Mouse (Mus musculus) midbrain, embryonic 10.5 days (tissue): ENCODE data around the gene Rpain. TPM values are rescaled to one million over a fixed set of nuclear protein-coding genes. Genes with fewer than 3 reads are reported as not detected.
A peak's percentile ranks its signal among the peaks of the same experiment; 100 is the strongest.

ENCODE experiments used
- DNase-seq: peaks from one replicate; pipeline ENCODE4 v3.0.0-alpha.2; 2017; ENCODE audit warnings: low spot score
- H3K27ac ChIP-seq: fragments of 300-500 bp; sonication (generic); replicated peaks from 2 replicates; pipeline ENCODE4 v1.5.1; 2016; ENCODE audit warnings: mild to moderate bottlenecking
- H3K27me3 ChIP-seq: fragments of 300-500 bp; sonication (generic); 2 replicates; pipeline ENCODE4 v1.6.1; 2016; ENCODE audit warnings: low read depth, mild to moderate bottlenecking; ENCODE audit not compliant: poor library complexity, severe bottlenecking
- H3K36me3 ChIP-seq: fragments of 300-500 bp; sonication (generic); 2 replicates; pipeline ENCODE4 v1.6.1; 2016; ENCODE audit warnings: mild to moderate bottlenecking, moderate library complexity
- H3K4me1 ChIP-seq: fragments of 300-500 bp; sonication (generic); 2 replicates; pipeline ENCODE4 v1.6.1; 2016
- H3K4me3 ChIP-seq: fragments of 300-500 bp; sonication (generic); 2 replicates; pipeline ENCODE4 v1.5.1; 2016; ENCODE audit warnings: mild to moderate bottlenecking, moderate library complexity
- H3K9me3 ChIP-seq: fragments of 300-500 bp; sonication (generic); replicated peaks from 2 replicates; pipeline ENCODE4 v1.6.1; 2016; ENCODE audit warnings: mild to moderate bottlenecking
- WGBS: fragments of 180-500 bp; shearing (Covaris S2); methylation state at CpG from one replicate; pipeline ENCODE4 v1.1.7; 2016; 5-methylcytosine and 5-hydroxymethylcytosine counted together
- polyA plus RNA-seq: library from polyadenylated mRNA; unstranded; fragments of >200 nt; fragmentation: Nextera tagmentation; extraction: Ambion mirVana; gene quantifications from 2 replicates; pipeline ENCODE4 v1.2.1, GENCODE M21; 2016

The Rpain gene
- 99.5 and 101 TPM in 2 replicates for polyA plus RNA-seq

DNA sequence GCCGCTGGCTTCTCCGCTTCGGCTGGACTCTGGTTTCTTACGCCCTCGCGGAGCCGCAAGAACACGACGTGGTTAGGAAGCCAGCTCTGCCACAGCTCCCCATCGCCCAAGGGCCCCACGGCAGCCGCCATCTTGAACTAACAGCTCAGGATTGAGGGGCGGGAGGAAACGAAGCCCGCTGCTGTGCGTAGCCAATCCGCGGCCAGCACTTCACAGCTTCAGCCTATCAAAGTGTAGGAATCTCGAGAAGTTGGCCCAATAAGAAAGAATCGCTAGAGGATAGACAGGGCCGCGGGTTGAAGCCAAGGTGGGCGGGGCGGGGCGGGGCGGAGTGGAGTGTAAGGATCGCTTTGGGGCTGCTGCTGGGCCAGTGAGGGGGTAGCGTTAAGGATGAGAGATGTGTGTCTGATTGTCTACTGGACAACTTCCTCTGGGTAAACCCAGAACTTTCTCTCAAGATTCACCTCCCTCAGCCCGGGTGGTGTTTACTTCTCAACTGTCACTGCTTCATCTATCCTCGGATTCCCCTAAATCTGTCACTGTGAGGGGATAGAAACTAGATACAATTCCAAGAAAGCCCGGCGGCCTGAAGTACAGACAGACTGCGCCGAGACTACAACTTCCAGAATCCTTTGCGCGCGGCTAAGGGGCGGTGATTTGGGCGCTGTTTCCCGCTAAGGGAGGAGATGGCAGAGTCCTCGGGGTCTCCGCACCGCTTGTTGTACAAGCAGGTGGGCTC is at the start of gene Rpain, which contains the start of gene Nup88:
Rpain (plus strand) TSS at position 393 of the 739 bp plus-strand sequence.
Nup88 (minus strand) TSS at position 153 of the 739 bp plus-strand sequence.
- Histone ChIP-seq H3K4me3 (peak within 1 kb of the TSS; percentile 96), H3K27me3 (no peaks in the 10 kb centered on the region), H3K27ac (peak within 1 kb of the TSS; percentile 94), H3K36me3 (peaks cover 58% of the 10 kb centered on the region), H3K4me1 (peaks cover 22% of the 10 kb centered on the region), H3K9me3 (no peaks in the 10 kb centered on the region)
- under 1% methylated on average over 43 of the region's 43 CpGs for WGBS
- DNase-seq, result peak; percentile 94

DNA sequence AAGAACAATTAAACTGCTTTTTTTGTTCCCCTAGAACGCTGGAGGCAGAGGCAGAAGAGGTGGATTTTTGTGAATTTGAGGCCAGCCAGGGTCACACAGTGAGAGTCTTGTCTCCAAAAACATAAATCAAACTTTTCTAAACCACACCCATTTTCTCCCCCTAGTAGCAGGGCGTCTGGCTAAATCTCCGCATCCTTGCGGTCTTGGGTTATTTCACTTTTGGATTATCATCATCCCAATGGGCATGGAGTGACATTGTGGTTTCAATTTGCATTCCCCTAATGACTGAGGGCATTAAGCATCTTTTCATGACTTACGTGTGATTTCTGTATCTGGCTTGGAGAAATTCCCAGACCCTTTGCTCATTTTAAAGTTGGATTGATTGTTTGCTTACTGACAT is 38.6 kb upstream of the Rpain start:
- H3K27me3 ChIP-seq, result no peaks in the 10 kb centered on the region
- no peak for DNase-seq
- H3K4me3 ChIP-seq, result no peak overlapping the region
- WGBS, result 95% methylated on average over 5 of the region's 5 CpGs
- no peaks in the 10 kb centered on the region for H3K4me1 ChIP-seq
- no peaks in the 10 kb centered on the region for H3K9me3 ChIP-seq
- H3K27ac ChIP-seq, result no peak overlapping the region
- peaks cover 74% of the 10 kb centered on the region for H3K36me3 ChIP-seq

DNA sequence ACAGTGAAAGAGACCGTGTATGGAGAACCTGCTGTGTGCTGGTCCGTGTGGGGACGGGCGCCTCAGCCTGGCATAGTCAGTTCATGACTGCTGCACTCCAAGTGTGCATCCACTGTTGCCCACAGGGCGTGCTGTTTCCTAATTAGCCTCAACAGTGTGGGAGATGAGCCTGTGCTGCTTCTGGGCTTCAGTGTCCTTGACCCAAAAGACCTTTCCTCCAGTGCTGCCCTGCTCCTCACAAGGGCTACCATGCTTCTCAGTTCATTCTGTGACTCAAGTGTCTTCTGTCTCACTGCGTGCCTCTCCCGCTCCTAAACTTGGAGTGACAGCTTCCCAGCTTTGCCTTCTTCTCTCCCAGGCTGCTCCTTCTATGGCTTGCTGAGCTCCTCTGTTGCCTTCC is 34.7 kb upstream of the Rpain start:
- H3K4me3 ChIP-seq, result no peak overlapping the region
- WGBS, result 93% methylated on average over 7 of the region's 7 CpGs
- no peak overlapping the region for H3K27ac ChIP-seq
- DNase-seq, result no peak
- H3K27me3 ChIP-seq, result no peaks in the 10 kb centered on the region
- no peaks in the 10 kb centered on the region for H3K4me1 ChIP-seq
- peaks cover 77% of the 10 kb centered on the region for H3K36me3 ChIP-seq
- H3K9me3 ChIP-seq, result no peaks in the 10 kb centered on the region

GRCm38 (mm10) chr11:70942596-70942995 is 27.4 kb upstream of the Rpain start:
- no peaks in the 10 kb centered on the region for H3K4me1 ChIP-seq
- H3K4me3 ChIP-seq, result no peak overlapping the region
- WGBS, result 85% methylated on average over 1 of the region's 1 CpGs
- no peak for DNase-seq
- no peak overlapping the region for H3K27ac ChIP-seq
- no peaks in the 10 kb centered on the region for H3K27me3 ChIP-seq
- H3K36me3 ChIP-seq, result peaks cover 100% of the 10 kb centered on the region
- H3K9me3 ChIP-seq, result no peaks in the 10 kb centered on the region

- peaks cover 100% of the 10 kb centered on the region for H3K36me3 ChIP-seq
- 94% methylated on average over 7 of the region's 7 CpGs for WGBS
These were observed 26.4 kb upstream of the Rpain start for GRCm38 (mm10) chr11:70943651-70944050.

GRCm38 (mm10) chr11:70944935-70945817 is 24.8 kb upstream of the Rpain start:
- Histone ChIP-seq H3K4me1 (no peaks in the 10 kb centered on the region), H3K9me3 (no peaks in the 10 kb centered on the region), H3K36me3 (peaks cover 100% of the 10 kb centered on the region), H3K4me3 (no peak overlapping the region), H3K27ac (no peak overlapping the region), H3K27me3 (no peaks in the 10 kb centered on the region)
- 93% methylated on average over 4 of the region's 4 CpGs for WGBS
- no peak for DNase-seq

More at GRCm38 (mm10) chr11:70943651-70944050, 26.4 kb upstream of the Rpain start:
- Histone ChIP-seq H3K27me3 (no peaks in the 10 kb centered on the region), H3K4me3 (no peak overlapping the region), H3K4me1 (no peaks in the 10 kb centered on the region), H3K9me3 (no peaks in the 10 kb centered on the region), H3K27ac (no peak overlapping the region)
- no peak for DNase-seq

- Histone ChIP-seq H3K9me3 (no peaks in the 10 kb centered on the region), H3K27me3 (no peaks in the 10 kb centered on the region), H3K4me1 (no peaks in the 10 kb centered on the region), H3K4me3 (no peak overlapping the region), H3K36me3 (peaks cover 100% of the 10 kb centered on the region), H3K27ac (no peak overlapping the region)
- WGBS, result 93% methylated on average over 4 of the region's 4 CpGs
- no peak for DNase-seq
These were observed 15.3 kb upstream of the Rpain start for GRCm38 (mm10) chr11:70954711-70955110.

DNA sequence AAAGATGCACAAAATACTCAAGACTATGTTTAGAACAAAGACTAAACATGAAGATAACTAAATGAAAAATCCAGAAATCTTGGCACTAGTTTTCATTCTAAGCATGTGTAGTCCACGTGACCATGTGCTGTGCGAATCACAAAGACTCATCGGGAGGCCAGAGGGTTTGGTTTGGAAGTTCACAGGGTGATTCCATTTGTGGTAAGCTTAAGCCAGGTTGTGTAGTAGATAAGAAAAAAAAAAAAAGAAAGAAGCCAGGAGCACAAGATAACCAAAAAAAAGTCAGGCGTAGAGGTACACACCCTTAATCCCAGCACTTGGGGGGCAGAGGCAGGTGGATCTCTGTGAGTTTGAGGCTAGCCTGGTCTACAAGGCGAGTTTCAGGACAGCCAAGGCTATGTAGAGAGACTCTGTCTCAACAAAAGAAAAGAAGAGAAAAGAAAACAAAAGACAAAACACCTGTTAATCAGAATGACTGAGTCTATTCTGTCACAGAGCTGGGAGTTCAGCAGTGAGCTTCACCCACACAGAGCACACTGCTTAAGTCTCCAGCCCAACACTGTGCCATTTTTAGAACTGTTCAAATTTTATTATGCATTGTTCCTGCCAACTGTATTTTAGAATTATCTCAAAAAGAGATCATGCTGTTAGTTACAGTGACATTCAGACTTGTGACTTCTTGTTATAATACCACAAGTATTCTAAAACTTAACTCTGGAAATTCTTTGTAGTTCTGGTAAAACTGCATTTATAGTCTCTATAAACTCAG is 9.0 kb upstream of the Rpain start:
- no peak overlapping the region for H3K4me3 ChIP-seq
- 91% methylated on average over 5 of the region's 5 CpGs for WGBS
- no peaks in the 10 kb centered on the region for H3K27me3 ChIP-seq
- peaks cover 100% of the 10 kb centered on the region for H3K36me3 ChIP-seq
- no peak for DNase-seq
- no peaks in the 10 kb centered on the region for H3K9me3 ChIP-seq
- no peaks in the 10 kb centered on the region for H3K4me1 ChIP-seq
- no peak overlapping the region for H3K27ac ChIP-seq

DNA sequence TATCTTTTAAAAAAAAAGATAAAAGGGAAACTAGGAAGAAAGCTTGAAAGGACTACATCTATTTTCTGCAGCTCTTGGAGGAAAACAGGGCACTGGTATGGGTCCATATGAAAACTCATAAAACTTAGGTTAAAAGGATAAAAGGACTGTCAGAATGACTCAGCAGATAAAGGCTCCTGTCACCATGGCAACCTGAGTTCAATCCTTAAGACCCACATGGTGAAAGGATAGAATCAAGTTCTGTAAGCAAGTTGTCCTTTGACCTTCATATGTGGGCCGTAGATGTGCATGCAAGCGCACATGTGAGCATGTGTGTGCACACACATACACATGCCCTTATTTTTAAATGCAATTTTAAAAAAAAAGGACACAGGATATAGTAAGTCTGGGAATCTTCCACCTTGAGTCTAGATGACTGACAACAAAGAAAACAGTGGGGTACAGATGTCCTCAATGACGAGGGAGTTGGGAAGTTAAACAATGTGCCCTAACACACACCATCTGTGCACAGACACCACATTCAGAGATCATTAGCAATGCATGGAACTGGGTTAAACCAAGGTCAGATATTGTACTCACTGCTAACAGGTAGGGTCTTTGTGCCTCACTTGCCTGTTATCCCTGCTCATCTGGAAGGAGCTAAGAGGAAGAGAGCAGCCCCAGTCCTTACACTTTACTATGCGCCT is 5.6 kb upstream of the Rpain start:
- Histone ChIP-seq H3K27ac (no peak overlapping the region), H3K27me3 (no peaks in the 10 kb centered on the region), H3K36me3 (peaks cover 80% of the 10 kb centered on the region), H3K9me3 (no peaks in the 10 kb centered on the region), H3K4me3 (no peak overlapping the region), H3K4me1 (peaks cover 14% of the 10 kb centered on the region)
- 84% methylated on average over 4 of the region's 4 CpGs for WGBS
- DNase-seq, result no peak

- Histone ChIP-seq H3K4me1 (peaks cover 22% of the 10 kb centered on the region), H3K27me3 (no peaks in the 10 kb centered on the region), H3K36me3 (peaks cover 58% of the 10 kb centered on the region), H3K27ac (peak overlapping the region; percentile 94), H3K4me3 (peak overlapping the region; percentile 96), H3K9me3 (no peaks in the 10 kb centered on the region)
- WGBS, result 2% methylated on average over 25 of the region's 25 CpGs
- DNase-seq, result no peak
These were observed 680 bp upstream of the Rpain start for GRCm38 (mm10) chr11:70969271-70969794.

DNA sequence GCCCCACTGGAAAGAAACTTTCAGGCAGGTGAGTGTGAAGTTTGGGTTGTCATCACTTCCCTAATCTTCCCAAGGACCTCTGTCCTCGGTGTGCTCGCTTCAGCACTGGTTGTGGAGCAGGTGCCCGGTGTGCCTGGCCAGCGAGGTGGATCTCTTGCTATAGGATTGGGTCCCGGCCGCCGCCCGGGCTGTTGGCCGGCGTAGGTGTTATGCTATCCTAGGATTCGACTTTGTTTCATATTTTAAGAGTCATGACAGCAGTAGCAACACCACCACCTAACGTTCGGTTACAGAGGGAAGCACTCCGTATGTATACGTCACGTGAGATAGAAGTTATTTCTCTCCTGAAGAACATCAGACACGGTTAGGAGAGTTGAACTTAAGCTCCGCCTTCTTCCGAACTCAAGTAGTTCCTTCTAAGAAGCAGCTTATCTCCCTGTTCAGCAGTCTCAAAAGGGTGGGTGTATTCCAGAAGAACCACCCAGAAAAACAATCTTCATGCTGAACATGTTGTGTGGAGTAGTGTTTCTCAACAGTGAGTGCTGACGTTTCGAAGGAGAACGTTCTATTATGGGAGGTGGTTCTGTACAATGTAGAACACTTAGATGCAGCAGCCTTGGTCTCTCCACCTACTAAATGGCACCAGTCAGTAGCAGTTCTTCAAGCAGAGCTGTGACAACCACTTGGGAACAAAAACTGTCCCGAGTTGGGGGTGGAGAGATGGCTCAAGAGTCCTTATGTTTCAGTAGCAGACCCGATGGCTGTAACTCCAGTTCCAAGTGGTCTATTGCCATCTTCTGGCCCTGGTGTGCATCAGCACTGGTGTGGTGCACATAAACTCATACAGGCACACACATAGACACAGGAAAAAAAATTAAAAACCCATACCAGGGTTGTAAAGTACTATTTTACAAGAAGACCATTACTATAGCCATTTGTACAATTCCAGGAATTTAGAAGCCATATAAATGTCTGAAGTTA is 837 bp downstream of the Rpain start:
- no peak for DNase-seq
- peaks cover 58% of the 10 kb centered on the region for H3K36me3 ChIP-seq
- peak overlapping the region; percentile 94 for H3K27ac ChIP-seq

More for the DNA sequence above, 837 bp downstream of the Rpain start:
- WGBS, result 19% methylated on average over 24 of the region's 24 CpGs
- Histone ChIP-seq H3K9me3 (no peaks in the 10 kb centered on the region), H3K4me1 (peaks cover 22% of the 10 kb centered on the region), H3K4me3 (peak overlapping the region; percentile 96), H3K27me3 (no peaks in the 10 kb centered on the region)
